Mouse (Mus musculus): ENCODE results near the gene C130074G19Rik. TPM values are rescaled to one million over a fixed set of nuclear protein-coding genes. Genes with fewer than 3 reads are reported as not detected.

Gene C130074G19Rik
- polyA plus RNA-seq, 1 experiment from 2014 or later = 2.0 TPM

MicroRNAs encoded within 50 kb of the gene (microRNA counts, 519-probe panel; counts per million panel counts)
- microRNA mmu-miR-1981 = 4,025 counts per million, percentile 82 among the panel's probes with 10 or more counts

Small RNA genes within 50 kb of the gene (microRNA-seq; reads per million reads assigned to microRNA genes)
- gene Mir1981 = 313 reads per million, percentile 65 among the genes with 10 or more reads in this experiment

Other genes starting within 250 kb of the C130074G19Rik start
- 8.1 and 8.4 TPM in 2 replicates for gene Hlx, start 150.6 kb downstream of the C130074G19Rik start, polyA plus RNA-seq (2015; fragmentation: Nextera tagmentation; extraction: Ambion mirVana)
- gene Marc1, start 71.9 kb downstream of the C130074G19Rik start, polyA plus RNA-seq (2015; fragmentation: Nextera tagmentation; extraction: Ambion mirVana) = 40.0 and 41.7 TPM in 2 replicates
- gene Marc2, start 36.8 kb downstream of the C130074G19Rik start, polyA plus RNA-seq (2015; fragmentation: Nextera tagmentation; extraction: Ambion mirVana) = 210 and 216 TPM in 2 replicates
- 0.09 and 0.16 TPM in 2 replicates for gene Mark1, start 116.4 kb upstream of the C130074G19Rik start, polyA plus RNA-seq (2015; fragmentation: Nextera tagmentation; extraction: Ambion mirVana)